Mouse (Mus musculus) midbrain, embryonic 15.5 days (tissue): ENCODE measurements around the gene Pafah2. TPM values are rescaled to one million over a fixed set of nuclear protein-coding genes. Genes with fewer than 3 reads are reported as not detected.
A peak's percentile ranks its signal among the peaks of the same experiment; 100 is the strongest.

Experiments used
- ATAC-seq: fragments of 200-750 bp; cut with Nextera tagmentation; replicated peaks from 2 replicates; pipeline ENCODE4 v1.8.0; 2017; ENCODE audit warnings: moderate TSS enrichment
- H3K27ac ChIP-seq: fragments of 300-500 bp; sonication (generic); 2 replicates; pipeline ENCODE4 v1.5.1; 2015; ENCODE audit warnings: mild to moderate bottlenecking, inconsistent platforms
- H3K27me3 ChIP-seq: fragments of 300-500 bp; sonication (generic); replicated peaks from 2 replicates; pipeline ENCODE4 v1.6.1; 2015; ENCODE audit warnings: inconsistent platforms
- H3K36me3 ChIP-seq: fragments of 300-500 bp; sonication (generic); replicated peaks from 2 replicates; pipeline ENCODE4 v1.6.1; 2015; ENCODE audit warnings: inconsistent platforms
- H3K4me1 ChIP-seq: fragments of 300-500 bp; sonication (generic); 2 replicates; pipeline ENCODE4 v1.6.1; 2015; ENCODE audit warnings: inconsistent platforms
- H3K4me2 ChIP-seq: fragments of 300-500 bp; sonication (generic); 2 replicates; pipeline ENCODE4 v1.6.1; 2015; ENCODE audit warnings: inconsistent platforms, mild to moderate bottlenecking, moderate library complexity
- H3K4me3 ChIP-seq: fragments of 300-500 bp; sonication (generic); 2 replicates; pipeline ENCODE4 v1.5.1; 2015; ENCODE audit warnings: mild to moderate bottlenecking, inconsistent platforms
- H3K9ac ChIP-seq: fragments of 300-500 bp; sonication (generic); 2 replicates; pipeline ENCODE4 v1.6.1; 2015; ENCODE audit warnings: mild to moderate bottlenecking, inconsistent platforms
- H3K9me3 ChIP-seq: fragments of 300-500 bp; sonication (generic); 2 replicates; pipeline ENCODE4 v1.6.1; 2016; ENCODE audit warnings: inconsistent platforms
- WGBS: fragments of 180-500 bp; shearing (Covaris S2); methylation state at CpG from one replicate; pipeline ENCODE4 v1.1.7; 2015; ENCODE audit warnings: mixed read lengths; 5-methylcytosine and 5-hydroxymethylcytosine counted together
- polyA plus RNA-seq: library from polyadenylated mRNA; unstranded; fragments of >200 nt; fragmentation: Nextera tagmentation; extraction: Ambion mirVana; gene quantifications from 2 replicates; pipeline ENCODE4 v1.2.1, GENCODE M21; 2015

Pafah2 gene
- polyA plus RNA-seq, 1 experiment from 2014 or later = 8.0 TPM

DNA sequence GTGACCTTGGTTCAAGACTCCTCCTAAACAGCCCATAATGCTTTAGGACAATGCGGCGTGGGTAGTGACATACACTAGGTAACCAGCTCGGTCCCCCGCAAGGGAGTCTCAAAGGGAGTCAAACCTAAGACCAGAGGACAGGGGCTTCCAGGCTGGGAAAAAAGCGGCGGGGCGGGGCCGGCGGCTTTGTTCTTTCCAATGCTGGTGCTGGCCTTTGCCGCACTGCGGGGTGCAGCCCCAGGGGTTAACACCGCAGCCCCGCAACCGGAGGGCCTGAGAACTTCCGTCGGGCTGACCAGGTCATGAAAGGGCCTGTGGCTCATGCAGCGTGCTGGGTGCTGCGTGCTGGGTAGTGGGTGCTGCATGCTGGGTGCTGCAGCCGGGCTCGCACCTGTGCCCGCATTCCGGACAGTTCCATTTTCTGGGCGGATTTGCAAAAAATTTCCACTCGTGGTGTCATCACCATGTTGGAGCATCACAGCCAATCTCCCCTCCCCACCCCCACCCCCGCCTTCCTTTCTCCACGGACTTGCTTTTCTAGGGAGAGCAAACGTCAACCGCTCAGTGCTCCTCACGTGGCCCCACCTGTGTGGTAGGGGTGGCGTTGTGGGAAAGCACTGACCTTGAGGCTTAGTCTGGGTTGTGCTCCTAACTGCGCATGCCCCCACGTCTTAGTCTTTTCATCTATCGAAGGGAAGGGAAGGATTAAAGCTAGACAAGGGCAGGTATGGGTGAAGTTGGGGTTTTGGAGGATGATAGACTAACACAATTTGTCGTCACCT lies 57.7 kb downstream of the Pafah2 start:
- Histone ChIP-seq H3K4me3 (no peak overlapping the region), H3K4me1 (peaks cover 39% of the 10 kb centered on the region), H3K36me3 (no peaks in the 10 kb centered on the region), H3K27me3 (no peaks in the 10 kb centered on the region), H3K9me3 (no peaks in the 10 kb centered on the region), H3K9ac (no peak overlapping the region), H3K4me2 (peak overlapping the region; percentile 22), H3K27ac (no peak overlapping the region)
- WGBS = 25% methylated on average over 34 of the region's 34 CpGs
- ATAC-seq = no peak

DNA sequence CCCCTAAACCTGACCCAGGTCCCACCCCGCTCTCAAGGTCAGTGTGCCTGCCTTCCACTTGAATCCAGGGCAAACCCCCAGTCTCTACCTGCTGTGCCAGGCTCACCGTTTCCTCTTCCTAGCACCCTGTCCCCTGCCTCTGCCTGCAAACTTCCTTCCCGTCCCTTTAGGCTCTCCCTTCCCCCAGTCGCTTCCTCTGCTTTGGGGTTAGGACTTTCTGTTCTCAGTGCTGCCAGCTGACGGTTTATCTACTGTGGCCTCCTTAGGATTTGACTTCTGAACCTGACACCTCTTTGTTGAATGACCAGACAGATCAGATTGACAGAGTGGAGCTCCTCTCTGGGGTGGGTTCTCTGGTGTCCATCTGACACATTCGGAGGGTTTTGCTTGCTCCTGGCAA lies 59.2 kb downstream of the Pafah2 start:
- Histone ChIP-seq H3K27me3 (no peaks in the 10 kb centered on the region), H3K4me3 (no peak overlapping the region), H3K9me3 (no peaks in the 10 kb centered on the region), H3K4me1 (peaks cover 24% of the 10 kb centered on the region), H3K27ac (no peak overlapping the region), H3K9ac (no peak overlapping the region), H3K36me3 (no peaks in the 10 kb centered on the region), H3K4me2 (no peak overlapping the region)
- 63% methylated on average over 6 of the region's 6 CpGs for WGBS
- ATAC-seq = no peak

DNA sequence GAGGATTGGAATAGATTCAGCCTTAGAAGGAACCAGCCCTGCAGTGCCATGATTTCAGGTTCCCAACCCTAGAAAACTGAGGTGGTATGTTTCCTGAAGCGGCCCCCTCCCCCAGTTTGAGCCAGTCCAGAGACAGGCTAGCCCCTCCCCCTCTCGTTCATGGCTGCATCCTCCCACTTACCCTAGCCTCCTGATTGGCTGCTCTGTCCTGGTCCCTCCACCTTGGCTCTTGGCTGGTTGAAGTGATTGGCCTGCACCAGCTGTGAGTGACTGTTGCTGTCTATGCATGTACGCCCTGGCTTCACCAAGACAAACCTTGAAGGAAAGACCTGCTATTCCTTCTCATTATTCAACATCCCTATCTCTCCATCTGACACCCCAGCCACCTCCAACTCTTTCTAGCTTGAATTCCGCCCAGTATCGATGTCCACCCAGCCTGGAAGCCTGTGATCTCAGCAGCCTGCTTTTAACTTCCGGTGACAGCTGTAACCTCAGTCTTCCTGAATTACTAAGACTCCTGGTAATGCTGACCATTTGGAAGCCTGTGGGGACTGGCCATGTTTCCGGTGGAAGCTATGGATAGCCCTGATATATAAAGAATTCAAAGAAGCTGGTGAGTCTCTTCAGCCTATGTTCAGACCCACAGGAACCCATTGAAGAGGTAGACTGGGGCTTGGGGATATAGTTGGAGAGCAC lies 61.2 kb downstream of the Pafah2 start:
- WGBS = 57% methylated on average over 7 of the region's 7 CpGs
- Histone ChIP-seq H3K27ac (no peak overlapping the region), H3K4me3 (no peak overlapping the region), H3K4me1 (peaks cover 10% of the 10 kb centered on the region; the same call in 1 of the 2 replicates), H3K36me3 (no peaks in the 10 kb centered on the region), H3K9me3 (no peaks in the 10 kb centered on the region), H3K9ac (no peak overlapping the region), H3K27me3 (no peaks in the 10 kb centered on the region), H3K4me2 (no peak overlapping the region)
- ATAC-seq = no peak

DNA sequence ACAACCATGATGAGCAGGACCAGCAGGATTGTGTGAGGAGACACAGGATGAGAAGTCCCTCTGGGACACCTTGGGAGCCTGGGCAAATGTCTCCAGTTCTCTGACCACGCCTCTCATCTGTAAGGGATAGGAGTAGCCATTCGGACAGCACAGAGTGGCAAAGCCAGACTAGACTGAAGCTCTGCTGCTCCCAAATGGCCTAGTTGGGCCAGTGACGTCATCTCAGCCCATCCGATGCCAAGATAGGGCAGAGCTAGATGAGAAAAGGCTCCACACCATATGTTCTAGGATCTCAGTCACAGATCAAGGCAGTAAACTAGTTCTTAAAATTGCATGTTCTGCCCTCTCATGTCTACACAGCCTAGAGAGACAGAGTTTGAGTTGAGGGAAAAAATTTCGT lies 62.7 kb downstream of the Pafah2 start:
- Histone ChIP-seq H3K4me2 (no peak overlapping the region), H3K4me3 (no peak overlapping the region), H3K36me3 (no peaks in the 10 kb centered on the region), H3K9ac (no peak overlapping the region), H3K27me3 (no peaks in the 10 kb centered on the region), H3K27ac (no peak overlapping the region), H3K4me1 (peaks cover 4% of the 10 kb centered on the region; the same call in 1 of the 2 replicates), H3K9me3 (no peaks in the 10 kb centered on the region)
- ATAC-seq = no peak
- WGBS = 91% methylated on average over 5 of the region's 5 CpGs

DNA sequence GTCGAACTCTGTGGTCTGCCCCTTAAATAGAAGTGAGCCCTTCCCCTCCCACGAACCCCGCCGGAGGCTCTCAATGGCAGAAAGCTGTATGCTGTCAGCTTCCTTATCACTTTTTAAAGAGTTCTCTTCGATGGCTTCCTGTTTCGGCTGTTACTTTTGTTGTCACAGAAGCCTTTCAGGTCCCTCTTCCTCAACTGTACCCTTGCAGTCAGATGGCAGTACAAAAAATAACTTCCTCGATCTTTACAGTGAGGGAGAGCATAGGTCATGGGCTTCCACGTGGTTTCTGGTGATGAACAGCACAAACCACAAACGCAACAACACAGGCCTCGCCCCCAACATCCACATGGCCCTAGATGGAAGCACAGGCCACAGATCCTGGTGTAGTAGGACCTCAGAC lies 64.2 kb downstream of the Pafah2 start:
- Histone ChIP-seq H3K4me3 (no peak overlapping the region), H3K36me3 (no peaks in the 10 kb centered on the region), H3K9me3 (no peaks in the 10 kb centered on the region), H3K4me1 (peaks cover 8% of the 10 kb centered on the region), H3K9ac (no peak overlapping the region), H3K27me3 (no peaks in the 10 kb centered on the region), H3K27ac (no peak overlapping the region), H3K4me2 (no peak overlapping the region)
- WGBS = 87% methylated on average over 10 of the region's 10 CpGs
- no peak for ATAC-seq

DNA sequence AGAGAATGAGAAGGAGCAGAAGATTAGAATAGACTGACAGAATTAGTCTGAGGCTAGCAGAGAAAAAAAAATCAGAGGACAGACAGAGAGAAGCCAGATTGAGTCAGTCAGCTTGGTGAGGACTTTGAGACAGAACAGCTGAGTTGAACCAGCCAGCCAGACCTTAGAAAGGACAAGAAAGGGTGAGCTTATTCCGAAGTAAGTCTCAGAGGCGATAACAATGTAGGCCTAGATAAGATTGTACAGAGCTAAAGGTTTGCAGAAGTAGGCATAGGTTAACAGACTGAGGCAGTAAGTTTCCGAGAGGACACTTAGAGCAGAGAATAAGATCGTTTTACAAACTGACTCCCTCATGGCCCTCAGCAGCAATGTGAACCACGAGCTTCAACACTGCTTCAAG lies 65.1 kb downstream of the Pafah2 start:
- no peaks in the 10 kb centered on the region for H3K36me3 ChIP-seq
- 83% methylated on average over 5 of the region's 5 CpGs for WGBS
- no peaks in the 10 kb centered on the region for H3K27me3 ChIP-seq
- peaks cover 18% of the 10 kb centered on the region for H3K4me1 ChIP-seq
- H3K4me2 ChIP-seq = no peak overlapping the region
- H3K9me3 ChIP-seq = no peaks in the 10 kb centered on the region
- ATAC-seq = no peak
- no peak overlapping the region for H3K9ac ChIP-seq
- H3K4me3 ChIP-seq = no peak overlapping the region
- no peak overlapping the region for H3K27ac ChIP-seq

DNA sequence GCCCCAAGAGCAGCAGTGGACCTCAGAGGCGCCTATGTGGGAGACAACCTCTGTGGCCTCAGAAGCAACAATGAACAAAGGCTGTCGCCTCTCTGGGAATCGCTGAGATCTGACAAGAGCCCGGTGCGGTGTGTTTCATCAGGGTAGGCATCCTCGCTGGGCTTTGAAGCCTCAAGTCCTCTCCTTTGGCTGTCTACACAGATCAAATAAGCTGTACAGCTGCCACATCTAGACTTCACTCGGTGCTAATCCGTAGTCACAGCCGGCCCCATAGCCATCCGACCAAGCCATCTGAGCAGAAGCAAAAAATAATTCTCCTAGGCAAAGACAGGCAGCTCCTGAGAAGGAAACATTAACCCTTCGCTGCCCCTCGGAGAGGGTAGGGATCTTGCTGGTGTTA lies 69.7 kb downstream of the Pafah2 start:
- Histone ChIP-seq H3K27ac (peak overlapping the region; percentile 98), H3K4me3 (peak overlapping the region; percentile 12), H3K4me1 (peaks cover 31% of the 10 kb centered on the region), H3K36me3 (no peaks in the 10 kb centered on the region), H3K9me3 (no peaks in the 10 kb centered on the region), H3K27me3 (no peaks in the 10 kb centered on the region), H3K4me2 (peak overlapping the region; percentile 79), H3K9ac (peak overlapping the region; percentile 27; the same call in 1 of the 2 replicates)
- no peak for ATAC-seq
- WGBS = 18% methylated on average over 12 of the region's 12 CpGs

DNA sequence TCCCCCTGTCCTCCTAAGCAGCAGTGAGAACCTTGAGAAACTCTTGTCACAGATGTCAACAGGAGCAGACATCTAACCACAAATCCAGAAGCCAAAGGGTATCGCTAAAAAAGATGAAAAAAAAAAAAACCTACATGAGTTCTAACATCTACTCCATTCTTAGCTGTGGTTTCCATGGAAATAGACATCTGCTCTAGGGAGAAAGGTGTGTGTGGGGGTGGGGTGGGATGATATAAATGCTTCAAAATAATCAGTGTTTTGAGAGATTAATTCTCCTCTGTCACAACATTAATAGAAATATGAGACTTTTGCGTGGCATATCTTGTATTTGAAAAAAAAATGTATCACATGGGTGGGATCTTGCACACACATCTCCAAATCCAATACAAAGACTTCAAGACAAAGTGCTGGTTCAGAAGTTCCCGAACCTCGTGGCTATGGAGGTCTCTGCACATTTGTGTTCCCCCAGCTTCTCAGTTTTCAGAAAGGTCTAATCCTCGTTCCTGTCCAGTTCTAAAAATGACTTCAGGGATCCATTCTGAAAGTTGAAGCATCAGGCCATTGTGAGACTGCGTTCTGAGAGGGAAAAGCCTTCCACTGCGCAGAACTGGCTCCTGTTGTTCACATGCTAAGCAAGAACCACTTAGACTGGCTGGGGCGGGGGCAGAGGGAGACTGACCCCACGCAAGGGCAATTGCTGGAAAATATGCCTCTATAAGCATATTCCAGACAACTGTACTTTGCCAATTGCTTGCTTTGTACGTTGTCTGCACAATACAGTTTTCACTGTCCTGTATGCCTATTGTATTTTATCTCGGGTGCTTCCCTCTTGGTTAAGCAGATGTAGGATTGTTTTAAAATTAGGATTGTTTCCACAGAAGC lies 70.5 kb downstream of the Pafah2 start:
- H3K4me3 ChIP-seq = peak overlapping the region; percentile 81
- H3K9me3 ChIP-seq = no peaks in the 10 kb centered on the region
- no peak for ATAC-seq
- peak overlapping the region; percentile 98 for H3K27ac ChIP-seq
- 32% methylated on average over 11 of the region's 11 CpGs for WGBS
- peaks cover 5% of the 10 kb centered on the region for H3K36me3 ChIP-seq
- H3K9ac ChIP-seq = peak overlapping the region; percentile 98
- H3K4me1 ChIP-seq = peaks cover 39% of the 10 kb centered on the region
- H3K4me2 ChIP-seq = peak overlapping the region; percentile 79
- H3K27me3 ChIP-seq = no peaks in the 10 kb centered on the region

DNA sequence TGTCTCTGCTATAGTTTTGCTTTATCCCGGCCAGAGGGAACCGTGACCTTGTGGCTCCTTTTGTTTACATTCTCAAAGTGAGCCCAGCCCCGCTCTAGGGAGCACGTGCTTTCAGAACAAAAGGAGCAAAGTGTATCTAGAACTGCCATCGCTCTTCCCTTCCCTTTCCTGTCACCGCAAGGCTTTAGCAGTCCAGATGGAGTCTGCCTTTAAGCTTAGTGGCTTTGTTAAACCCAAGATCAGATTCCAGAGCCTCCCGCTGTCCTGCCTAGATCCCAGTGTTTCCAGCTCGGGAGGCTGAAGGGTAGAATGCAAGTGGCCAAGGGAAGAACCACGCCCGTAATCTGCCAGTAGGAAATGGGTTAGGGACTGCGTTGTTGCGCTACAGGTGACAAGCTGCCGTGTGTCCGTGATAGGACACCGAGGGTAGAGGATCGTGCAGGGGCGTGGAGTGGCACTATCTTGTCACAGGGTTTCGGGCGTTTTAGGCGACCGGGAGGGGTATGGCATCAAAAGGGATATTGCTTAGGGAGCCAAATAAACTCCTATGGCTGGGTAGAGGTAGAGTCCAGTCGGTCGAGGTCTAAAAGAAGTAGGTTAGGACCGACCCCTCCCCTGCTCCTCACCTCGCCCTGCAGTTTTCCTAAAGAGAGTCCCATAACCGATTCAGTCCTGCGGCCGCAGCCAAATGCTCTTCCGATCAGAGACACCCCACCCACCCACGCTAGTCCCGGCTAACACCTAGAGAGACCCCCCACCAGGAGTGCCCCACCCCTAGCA lies 71.5 kb downstream of the Pafah2 start:
- under 1% methylated on average over 31 of the region's 31 CpGs for WGBS
- H3K4me1 ChIP-seq = peaks cover 48% of the 10 kb centered on the region
- H3K36me3 ChIP-seq = peaks cover 13% of the 10 kb centered on the region
- H3K4me2 ChIP-seq = peak overlapping the region; percentile 79
- H3K9me3 ChIP-seq = no peaks in the 10 kb centered on the region
- H3K27ac ChIP-seq = peak overlapping the region; percentile 98
- H3K4me3 ChIP-seq = peak overlapping the region; percentile 81
- ATAC-seq = peak; percentile 32
- H3K9ac ChIP-seq = peak overlapping the region; percentile 98
- H3K27me3 ChIP-seq = no peaks in the 10 kb centered on the region

DNA sequence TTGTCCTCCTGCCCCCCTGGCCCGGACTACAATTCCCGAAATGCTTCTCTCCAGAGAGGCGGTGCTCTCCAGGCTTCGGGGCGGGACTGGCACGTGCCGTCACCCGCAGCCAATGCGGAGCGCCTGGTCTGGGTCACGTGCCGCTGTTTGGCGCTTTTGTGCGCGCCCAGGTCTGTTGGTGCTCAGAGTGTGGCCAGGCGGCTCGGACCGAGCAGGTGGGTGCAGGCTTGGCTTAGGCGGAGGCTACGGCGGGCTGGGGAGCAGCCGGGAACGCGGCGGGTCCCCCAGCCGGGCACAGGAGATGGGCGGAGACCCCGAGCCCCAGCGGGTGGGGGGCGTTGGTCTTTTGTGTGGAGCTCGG lies 72.1 kb downstream of the Pafah2 start, which contains the start of gene Stmn1:
Stmn1 (plus strand) TSS at position 106 of the 361 bp plus-strand sequence.
- peak; percentile 96 for ATAC-seq
- peaks cover 18% of the 10 kb centered on the region for H3K36me3 ChIP-seq
- H3K9ac ChIP-seq = peak within 1 kb of the TSS; percentile 98
- peaks cover 53% of the 10 kb centered on the region for H3K4me1 ChIP-seq
- H3K27ac ChIP-seq = peak within 1 kb of the TSS; percentile 98
- H3K4me2 ChIP-seq = peak within 1 kb of the TSS; percentile 79
- peak within 1 kb of the TSS; percentile 81 for H3K4me3 ChIP-seq
- WGBS = under 1% methylated on average over 31 of the region's 31 CpGs
- no peaks in the 10 kb centered on the region for H3K9me3 ChIP-seq
- no peaks in the 10 kb centered on the region for H3K27me3 ChIP-seq

DNA sequence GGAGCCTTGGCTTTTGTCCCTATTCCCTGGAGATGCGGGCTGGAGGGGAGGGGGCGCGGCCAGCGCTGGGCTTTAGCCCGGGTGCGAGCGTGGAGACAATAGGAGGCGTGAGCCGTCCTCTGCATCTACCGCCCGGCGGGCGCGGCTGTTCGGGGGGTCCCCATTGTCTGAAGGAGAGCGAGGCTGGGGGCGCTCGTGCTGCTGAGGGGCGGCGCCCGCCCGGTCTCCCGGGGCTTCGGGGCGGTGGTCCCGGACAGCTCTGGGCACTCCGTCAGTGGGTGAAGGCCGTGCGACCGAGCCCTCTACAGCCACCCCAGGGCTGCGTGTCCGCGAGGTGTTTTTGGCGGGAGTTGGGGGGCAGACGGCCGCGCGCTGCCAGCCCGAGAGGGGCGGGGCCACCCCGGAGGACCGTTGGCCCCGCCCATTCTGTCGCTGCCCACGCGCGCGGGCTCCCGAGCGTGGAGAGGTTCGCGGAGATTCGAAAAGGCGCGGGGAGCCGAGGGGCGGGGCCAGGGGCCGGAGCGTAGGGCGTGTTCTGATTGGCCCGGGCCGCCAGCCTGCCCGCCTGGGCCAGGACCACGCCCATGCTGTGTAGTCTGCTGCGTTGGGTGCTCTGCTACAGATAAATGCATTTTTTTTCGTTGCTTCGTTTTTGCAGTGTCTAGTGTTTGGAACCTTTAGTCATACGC lies 72.6 kb downstream of the Pafah2 start:
- peak overlapping the region; percentile 98 for H3K27ac ChIP-seq
- H3K4me1 ChIP-seq = peaks cover 55% of the 10 kb centered on the region
- peak overlapping the region; percentile 81 for H3K4me3 ChIP-seq
- peak; percentile 86 for ATAC-seq
- H3K9me3 ChIP-seq = no peaks in the 10 kb centered on the region
- no peaks in the 10 kb centered on the region for H3K27me3 ChIP-seq
- peaks cover 18% of the 10 kb centered on the region for H3K36me3 ChIP-seq
- peak overlapping the region; percentile 98 for H3K9ac ChIP-seq
- WGBS = 1% methylated on average over 61 of the region's 68 CpGs
- H3K4me2 ChIP-seq = peak overlapping the region; percentile 79
